Mouse (Mus musculus): ENCODE data around the gene Olfr1090. TPM values are rescaled to one million over a fixed set of nuclear protein-coding genes. Genes with fewer than 3 reads are reported as not detected.

The Olfr1090 gene
- total RNA-seq (2014; fragmentation: Nextera tagmentation): not detected in 2 replicates
- not detected in 2 replicates for total RNA-seq (2017)

DNA sequence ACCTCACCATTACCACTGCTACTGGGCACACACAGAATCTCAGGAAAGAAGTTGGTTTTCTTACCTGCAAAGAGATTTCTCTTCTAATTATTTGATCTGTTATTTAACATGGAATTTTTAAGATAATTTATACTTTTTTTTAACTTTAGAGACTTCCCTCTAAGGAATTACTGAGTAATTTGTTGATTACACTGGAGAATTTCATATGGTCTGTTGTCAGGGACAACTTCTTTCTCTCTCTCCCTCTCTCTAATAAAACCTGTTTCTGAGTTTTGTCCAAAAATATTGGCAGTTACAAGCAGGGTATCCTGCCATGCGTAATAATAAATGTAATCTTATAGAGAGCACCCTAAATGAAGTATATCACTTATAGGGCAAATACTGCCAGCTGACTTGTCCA lies at the start of gene Olfr1090:
Gene Olfr1090 (minus strand): TSS at position 101 of the 400 bp plus-strand sequence.
- no peak for ATAC-seq (replicated peaks; ENCODE audit: poor library complexity, severe bottlenecking)

DNA sequence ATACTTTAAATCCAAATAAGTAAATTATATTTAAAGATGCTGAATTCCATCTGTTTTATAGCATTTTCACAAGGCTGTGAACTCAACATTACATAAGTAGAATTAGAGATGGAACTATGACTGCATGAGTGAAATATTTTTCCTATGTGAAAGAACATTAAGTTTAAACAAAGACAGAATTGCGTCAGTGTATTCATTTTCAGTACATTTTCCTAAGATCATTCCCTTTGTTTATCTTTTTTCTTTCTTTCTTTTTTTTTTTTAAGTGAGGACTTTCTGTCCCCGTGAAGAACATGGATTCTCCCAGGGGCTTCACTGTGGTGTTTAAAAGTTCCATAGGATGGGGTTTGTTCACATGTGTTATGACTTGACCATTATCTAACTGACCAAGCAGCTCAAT lies 23.4 kb upstream of the Olfr1090 start, which contains the start of gene Olfr1093:
Gene Olfr1093 (plus strand): TSS at position 301 of the 400 bp plus-strand sequence.
- no peak for ATAC-seq (replicated peaks; ENCODE audit: poor library complexity, severe bottlenecking)

DNA sequence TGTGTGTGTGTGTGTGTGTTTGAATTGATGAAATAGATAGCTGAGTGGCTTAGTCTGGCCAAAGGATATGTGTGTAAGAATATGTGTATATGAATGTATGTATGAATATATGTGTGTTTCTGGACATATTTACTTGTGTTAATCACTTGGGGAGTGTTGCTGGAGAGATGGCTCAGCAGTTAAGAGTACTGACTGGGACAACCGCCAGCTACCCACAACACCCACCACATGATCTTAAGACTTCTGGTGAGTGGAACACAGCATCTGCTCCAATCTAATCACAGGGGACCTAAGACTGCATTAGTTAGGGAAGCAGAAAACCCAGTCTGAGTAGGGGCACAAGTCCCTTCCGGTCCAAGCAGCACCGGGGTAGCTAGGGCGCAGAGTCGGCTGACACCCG lies 2.3 kb upstream of the Olfr1090 start:
- no peak for ATAC-seq (replicated peaks; ENCODE audit: poor library complexity, severe bottlenecking)

DNA sequence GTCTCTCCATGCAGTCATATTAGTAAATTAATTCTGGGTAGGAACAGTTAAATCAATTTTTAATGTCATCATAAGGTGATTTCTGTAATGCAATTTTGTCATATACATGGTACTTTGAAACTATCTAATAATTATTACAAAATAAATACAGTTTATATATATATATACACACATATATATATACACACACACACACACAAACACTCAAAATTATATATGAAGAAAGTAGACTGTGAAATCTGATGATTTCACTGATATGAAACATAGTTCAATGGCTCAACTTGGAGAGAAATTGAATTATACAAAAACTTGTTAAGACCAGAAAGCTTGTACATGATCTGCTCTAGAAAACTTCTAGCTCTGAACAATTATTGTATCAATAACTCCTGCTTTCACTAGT lies 25.2 kb downstream of the Olfr1090 start, which contains the start of gene Olfr1089:
Gene Olfr1089 (minus strand): TSS at position 101 of the 400 bp plus-strand sequence.
- ATAC-seq (replicated peaks; ENCODE audit: poor library complexity, severe bottlenecking): no peak

Other genes with a start within 250 kb of the Olfr1090 start
- not detected in 2 replicates for gene Olfr1079, start 216.5 kb downstream of the Olfr1090 start, total RNA-seq (2014; fragmentation: Nextera tagmentation)
- not detected in 2 replicates for gene Olfr1079, start 216.5 kb downstream of the Olfr1090 start, total RNA-seq (2017)
- not detected in 2 replicates for gene Olfr1080, start 200.8 kb downstream of the Olfr1090 start, total RNA-seq (2014; fragmentation: Nextera tagmentation)
- not detected in 2 replicates for gene Olfr1080, start 200.8 kb downstream of the Olfr1090 start, total RNA-seq (2017)
- not detected in 2 replicates for gene Olfr1082, start 160.0 kb downstream of the Olfr1090 start, total RNA-seq (2014; fragmentation: Nextera tagmentation)
- gene Olfr1082, start 160.0 kb downstream of the Olfr1090 start, total RNA-seq (2017): not detected in 2 replicates
- gene Olfr1084, start 119.3 kb downstream of the Olfr1090 start, total RNA-seq (2014; fragmentation: Nextera tagmentation): not detected in 2 replicates
- not detected in 2 replicates for gene Olfr1084, start 119.3 kb downstream of the Olfr1090 start, total RNA-seq (2017)
- gene Olfr1085, start 97.0 kb downstream of the Olfr1090 start, total RNA-seq (2014; fragmentation: Nextera tagmentation): not detected in 2 replicates
- gene Olfr1085, start 97.0 kb downstream of the Olfr1090 start, total RNA-seq (2017): not detected in 2 replicates
- gene Olfr1086, start 78.9 kb downstream of the Olfr1090 start, total RNA-seq (2014; fragmentation: Nextera tagmentation): not detected in 2 replicates
- gene Olfr1086, start 78.9 kb downstream of the Olfr1090 start, total RNA-seq (2017): not detected in 2 replicates
- not detected in 2 replicates for gene Olfr1087, start 60.6 kb downstream of the Olfr1090 start, total RNA-seq (2014; fragmentation: Nextera tagmentation)
- gene Olfr1087, start 60.6 kb downstream of the Olfr1090 start, total RNA-seq (2017): not detected in 2 replicates
- not detected in 2 replicates for gene Olfr1089, start 25.3 kb downstream of the Olfr1090 start, total RNA-seq (2014; fragmentation: Nextera tagmentation)
- gene Olfr1089, start 25.3 kb downstream of the Olfr1090 start, total RNA-seq (2017): not detected in 2 replicates
- not detected in 2 replicates for gene Olfr1093, start 23.5 kb upstream of the Olfr1090 start, total RNA-seq (2014; fragmentation: Nextera tagmentation)
- not detected in 2 replicates for gene Olfr1093, start 23.5 kb upstream of the Olfr1090 start, total RNA-seq (2017)
- not detected in 2 replicates for gene Olfr141, start 51.0 kb upstream of the Olfr1090 start, total RNA-seq (2014; fragmentation: Nextera tagmentation)
- not detected in 2 replicates for gene Olfr141, start 51.0 kb upstream of the Olfr1090 start, total RNA-seq (2017)
- gene Olfr1094, start 65.7 kb upstream of the Olfr1090 start, total RNA-seq (2014; fragmentation: Nextera tagmentation): not detected in 2 replicates
- not detected in 2 replicates for gene Olfr1094, start 65.7 kb upstream of the Olfr1090 start, total RNA-seq (2017)
- not detected in 2 replicates for gene Olfr1095, start 92.7 kb upstream of the Olfr1090 start, total RNA-seq (2014; fragmentation: Nextera tagmentation)
- gene Olfr1095, start 92.7 kb upstream of the Olfr1090 start, total RNA-seq (2017): not detected in 2 replicates
- gene Gm13723, start 115.8 kb upstream of the Olfr1090 start, total RNA-seq (2014; fragmentation: Nextera tagmentation): not detected in 2 replicates
- gene Gm13723, start 115.8 kb upstream of the Olfr1090 start, total RNA-seq (2017): not detected in 2 replicates
- not detected in 2 replicates for gene Olfr1097, start 133.2 kb upstream of the Olfr1090 start, total RNA-seq (2014; fragmentation: Nextera tagmentation)
- not detected in 2 replicates for gene Olfr1097, start 133.2 kb upstream of the Olfr1090 start, total RNA-seq (2017)
- not detected in 2 replicates for gene Olfr1098, start 165.6 kb upstream of the Olfr1090 start, total RNA-seq (2014; fragmentation: Nextera tagmentation)
- not detected in 2 replicates for gene Olfr1098, start 165.6 kb upstream of the Olfr1090 start, total RNA-seq (2017)
- not detected in 2 replicates for gene Olfr1099, start 201.7 kb upstream of the Olfr1090 start, total RNA-seq (2014; fragmentation: Nextera tagmentation)
- not detected in 2 replicates for gene Olfr1099, start 201.7 kb upstream of the Olfr1090 start, total RNA-seq (2017)
- not detected in 2 replicates for gene Olfr1100, start 221.0 kb upstream of the Olfr1090 start, total RNA-seq (2014; fragmentation: Nextera tagmentation)
- gene Olfr1100, start 221.0 kb upstream of the Olfr1090 start, total RNA-seq (2017): not detected in 2 replicates
- gene Olfr1101, start 232.2 kb upstream of the Olfr1090 start, total RNA-seq (2014; fragmentation: Nextera tagmentation): not detected in 2 replicates
- not detected in 2 replicates for gene Olfr1101, start 232.2 kb upstream of the Olfr1090 start, total RNA-seq (2017)
- gene Olfr1102, start 239.4 kb upstream of the Olfr1090 start, total RNA-seq (2014; fragmentation: Nextera tagmentation): not detected in 2 replicates
- gene Olfr1102, start 239.4 kb upstream of the Olfr1090 start, total RNA-seq (2017): not detected in 2 replicates